Mouse (Mus musculus) hindbrain, postnatal 0 days (tissue): ENCODE measurements around the gene Mtss1l. TPM values are rescaled to one million over a fixed set of nuclear protein-coding genes. Genes with fewer than 3 reads are reported as not detected.
A peak's percentile ranks its signal among the peaks of the same experiment; 100 is the strongest.

Source experiments
- ATAC-seq: fragments of 200-750 bp; cut with Nextera tagmentation; 2 replicates; pipeline ENCODE4 v1.8.0; 2017; ENCODE audit warnings: mild to moderate bottlenecking, moderate TSS enrichment, moderate library complexity
- DNase-seq: peaks from one replicate; pipeline ENCODE4 v3.0.0-alpha.2; 2015; ENCODE audit warnings: low spot score
- H3K27ac ChIP-seq: fragments of 300-500 bp; sonication (generic); 2 replicates; pipeline ENCODE4 v1.5.1; 2014; ENCODE audit warnings: mild to moderate bottlenecking
- H3K27me3 ChIP-seq: fragments of 300-500 bp; sonication (generic); 2 replicates; pipeline ENCODE4 v1.6.1; 2014; ENCODE audit warnings: low read length, mixed read lengths; ENCODE audit not compliant: insufficient read depth
- H3K36me3 ChIP-seq: fragments of 300-500 bp; sonication (generic); 2 replicates; pipeline ENCODE4 v1.6.1; 2014; ENCODE audit warnings: low read length, mixed read lengths; ENCODE audit not compliant: insufficient read depth
- H3K4me1 ChIP-seq: fragments of 300-500 bp; sonication (generic); 2 replicates; pipeline ENCODE4 v1.6.1; 2014; ENCODE audit warnings: antibody characterized with exemption, low read length, mixed read lengths; ENCODE audit not compliant: insufficient read depth
- H3K4me2 ChIP-seq: fragments of 300-500 bp; sonication (generic); 2 replicates; pipeline ENCODE4 v1.6.1; 2014; ENCODE audit warnings: low read depth, mild to moderate bottlenecking, low read length, moderate library complexity, mixed read lengths
- H3K4me3 ChIP-seq: fragments of 300-500 bp; sonication (generic); 2 replicates; pipeline ENCODE4 v1.5.1; 2014; ENCODE audit warnings: low read length
- H3K9ac ChIP-seq: fragments of 300-500 bp; sonication (generic); replicated peaks from 2 replicates; pipeline ENCODE4 v1.6.1; 2014; ENCODE audit warnings: mild to moderate bottlenecking, low read length, moderate library complexity, mixed read lengths
- H3K9me3 ChIP-seq: fragments of 300-500 bp; sonication (generic); 2 replicates; pipeline ENCODE4 v1.6.1; 2016; ENCODE audit warnings: low read length, mixed read lengths
- CTCF ChIP-seq: IDR thresholded peaks from 2 replicates; pipeline ENCODE4 v1.5.1; 2016; ENCODE audit warnings: antibody characterized with exemption, control low read depth, low read depth
- WGBS: fragments of 180-500 bp; shearing (Covaris S2); extraction: QIAGEN DNeasy Blood & Tissue Kit; methylation state at CpG from one replicate; pipeline ENCODE4 v1.1.7; 2014; 5-methylcytosine and 5-hydroxymethylcytosine counted together
- polyA plus RNA-seq: library from polyadenylated mRNA; unstranded; fragments of >200 nt; fragmentation: Nextera tagmentation; extraction: Ambion mirVana; gene quantifications from 2 replicates; pipeline ENCODE4 v1.2.1, GENCODE M21; 2015
- total RNA-seq: library from RNA; depleted of rRNA; stranded (reverse); fragments of >200 nt; gene quantifications from 2 replicates; pipeline ENCODE4 v1.2.3, GENCODE M21; 2014

Mtss1l gene
- total and polyA plus RNA-seq, 2 experiments from 2014 or later, result 32.9 to 81.0 TPM

GRCm38 (mm10) chr8:110746661-110747060, 25.4 kb downstream of the Mtss1l start:
- H3K4me3 ChIP-seq, result no peak overlapping the region
- H3K27me3 ChIP-seq, result no peaks in the 10 kb centered on the region
- DNase-seq (no peak), ATAC-seq (no peak)
- H3K9ac ChIP-seq, result no peak overlapping the region
- H3K4me1 ChIP-seq, result no peaks in the 10 kb centered on the region
- 73% methylated on average over 9 of the region's 9 CpGs for WGBS
- H3K9me3 ChIP-seq, result no peaks in the 10 kb centered on the region
- no peak overlapping the region for H3K27ac ChIP-seq
- H3K4me2 ChIP-seq, result no peak overlapping the region
- no peaks in the 10 kb centered on the region for H3K36me3 ChIP-seq
- TF ChIP-seq CTCF, result no peak

- H3K9me3 ChIP-seq, result no peaks in the 10 kb centered on the region
- H3K4me3 ChIP-seq, result no peak overlapping the region
- H3K4me1 ChIP-seq, result no peaks in the 10 kb centered on the region
- WGBS, result 58% methylated on average over 10 of the region's 10 CpGs
- no peak overlapping the region for H3K27ac ChIP-seq
- no peak overlapping the region for H3K4me2 ChIP-seq
- no peak overlapping the region for H3K9ac ChIP-seq
- peak; percentile 92 for TF ChIP-seq CTCF
- H3K36me3 ChIP-seq, result no peaks in the 10 kb centered on the region
- peak; percentile 91 for DNase-seq
- H3K27me3 ChIP-seq, result no peaks in the 10 kb centered on the region
- ATAC-seq, result peak; percentile 74
These were observed 28.4 kb downstream of the Mtss1l start for GRCm38 (mm10) chr8:110749500-110750170.

GRCm38 (mm10) chr8:110750269-110750668, 29.0 kb downstream of the Mtss1l start:
- DNase-seq, result no peak
- Histone ChIP-seq H3K9me3 (no peaks in the 10 kb centered on the region), H3K36me3 (no peaks in the 10 kb centered on the region), H3K9ac (no peak overlapping the region), H3K4me3 (no peak overlapping the region), H3K4me1 (no peaks in the 10 kb centered on the region), H3K27me3 (no peaks in the 10 kb centered on the region), H3K27ac (no peak overlapping the region), H3K4me2 (no peak overlapping the region)
- ATAC-seq, result no peak
- WGBS, result 38% methylated on average over 13 of the region's 13 CpGs
- no peak for TF ChIP-seq CTCF

DNA sequence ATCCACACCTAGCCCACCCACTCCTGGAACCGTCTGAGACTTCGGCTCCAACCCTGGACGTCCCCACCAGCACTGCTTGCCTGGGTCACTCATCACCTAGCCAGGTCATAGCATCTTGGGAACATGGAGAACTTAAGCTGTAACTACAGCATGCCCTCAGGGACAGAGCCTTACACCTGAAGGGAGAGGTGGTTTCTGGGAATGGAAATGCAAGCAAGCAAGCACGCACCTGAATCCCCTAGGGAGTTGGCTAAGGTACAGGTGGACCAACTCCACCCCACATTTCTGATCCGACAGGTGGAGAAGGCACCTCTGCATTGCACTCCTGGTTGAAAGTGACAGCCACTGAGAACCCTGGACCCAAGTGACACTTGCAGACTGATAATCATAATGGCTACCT, 30.2 kb downstream of the Mtss1l start:
- DNase-seq, result no peak
- H3K9me3 ChIP-seq, result no peaks in the 10 kb centered on the region
- 86% methylated on average over 5 of the region's 5 CpGs for WGBS
- H3K27me3 ChIP-seq, result no peaks in the 10 kb centered on the region
- no peak overlapping the region for H3K4me2 ChIP-seq
- no peaks in the 10 kb centered on the region for H3K36me3 ChIP-seq
- TF ChIP-seq CTCF, result no peak
- no peak overlapping the region for H3K4me3 ChIP-seq
- H3K27ac ChIP-seq, result no peak overlapping the region
- H3K9ac ChIP-seq, result no peak overlapping the region
- H3K4me1 ChIP-seq, result no peaks in the 10 kb centered on the region
- ATAC-seq, result no peak

DNA sequence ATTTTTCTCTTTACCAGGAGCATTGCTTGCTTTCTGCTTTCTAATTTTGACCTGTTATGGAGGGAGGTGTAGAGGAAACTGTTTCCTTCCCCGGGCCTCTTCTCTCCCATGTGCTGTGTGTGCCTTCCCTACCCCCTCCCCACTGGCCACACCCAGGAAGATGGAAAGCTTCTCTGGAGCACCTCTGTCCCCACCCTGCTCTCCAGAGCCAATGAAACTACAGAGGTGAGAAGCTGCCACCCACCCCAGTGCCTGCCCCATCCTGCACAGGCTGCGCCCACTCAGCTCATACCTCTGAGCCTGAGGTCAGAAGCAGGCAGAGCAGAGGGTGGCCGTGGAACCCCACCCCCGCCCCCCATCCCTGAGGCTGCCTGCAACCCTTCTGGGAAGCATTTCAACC, 33.4 kb downstream of the Mtss1l start:
- no peaks in the 10 kb centered on the region for H3K36me3 ChIP-seq
- ATAC-seq (peak; percentile 48; the same call in 1 of the 2 replicates), DNase-seq (no peak)
- H3K4me3 ChIP-seq, result no peak overlapping the region
- no peak overlapping the region for H3K9ac ChIP-seq
- no peaks in the 10 kb centered on the region for H3K4me1 ChIP-seq
- no peak overlapping the region for H3K4me2 ChIP-seq
- H3K27me3 ChIP-seq, result no peaks in the 10 kb centered on the region
- TF ChIP-seq CTCF, result no peak
- H3K9me3 ChIP-seq, result no peaks in the 10 kb centered on the region
- 54% methylated on average over 4 of the region's 4 CpGs for WGBS
- no peak overlapping the region for H3K27ac ChIP-seq

DNA sequence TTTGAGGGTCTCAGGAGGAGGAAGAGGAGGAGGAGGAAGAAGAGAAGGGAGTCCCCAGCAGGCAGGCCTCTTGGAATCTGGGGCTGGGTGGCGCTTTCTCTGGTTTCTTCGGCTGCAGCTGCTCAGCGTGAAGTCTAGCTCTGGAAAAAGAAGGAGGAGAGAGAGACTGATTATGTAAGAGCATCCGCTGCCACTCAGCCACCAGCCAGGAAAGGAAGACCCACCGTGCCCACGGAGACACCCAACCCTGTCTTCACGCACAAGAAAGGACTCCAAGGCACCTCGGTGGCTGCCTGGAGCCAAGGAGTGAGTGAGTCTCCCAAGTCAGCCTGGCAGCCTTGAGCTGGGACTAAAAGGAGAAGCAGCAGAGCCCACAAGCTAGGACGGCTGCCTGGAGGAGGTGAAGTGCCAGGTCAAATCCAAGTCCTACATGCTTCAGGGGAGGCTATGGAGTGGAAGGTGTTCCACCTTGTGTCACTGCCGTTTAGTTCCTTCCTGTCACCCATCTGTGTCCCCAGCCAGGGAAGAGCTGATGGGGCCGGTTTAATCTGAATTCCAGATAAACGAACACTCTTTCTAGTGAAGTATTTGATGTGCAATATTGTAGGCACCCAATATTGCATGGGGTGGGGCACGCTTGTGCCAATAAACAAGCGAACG, 34.4 kb downstream of the Mtss1l start:
- TF ChIP-seq CTCF, result no peak
- H3K9ac ChIP-seq, result no peak overlapping the region
- no peak for ATAC-seq
- H3K9me3 ChIP-seq, result no peaks in the 10 kb centered on the region
- no peak for DNase-seq
- no peaks in the 10 kb centered on the region for H3K27me3 ChIP-seq
- no peak overlapping the region for H3K4me2 ChIP-seq
- 55% methylated on average over 15 of the region's 15 CpGs for WGBS
- H3K27ac ChIP-seq, result no peak overlapping the region
- H3K4me1 ChIP-seq, result no peaks in the 10 kb centered on the region
- H3K36me3 ChIP-seq, result no peaks in the 10 kb centered on the region
- no peak overlapping the region for H3K4me3 ChIP-seq

- Histone ChIP-seq H3K27me3 (no peaks in the 10 kb centered on the region), H3K4me2 (no peak overlapping the region), H3K9ac (no peak overlapping the region), H3K27ac (no peak overlapping the region), H3K4me3 (no peak overlapping the region), H3K4me1 (no peaks in the 10 kb centered on the region), H3K36me3 (no peaks in the 10 kb centered on the region), H3K9me3 (no peaks in the 10 kb centered on the region)
- WGBS, result 87% methylated on average over 5 of the region's 5 CpGs
- ATAC-seq (no peak), DNase-seq (no peak)
- no peak for TF ChIP-seq CTCF
These were observed 34.9 kb downstream of the Mtss1l start for GRCm38 (mm10) chr8:110756196-110756595.
